Mouse (Mus musculus): Measurements from ENCODE around the gene Pfas. TPM values are rescaled to one million over a fixed set of nuclear protein-coding genes. Genes with fewer than 3 reads are reported as not detected.

The Pfas gene
- total and polyA plus RNA-seq, 3 experiments, result 63.5 to 149 (median 130) TPM

DNA sequence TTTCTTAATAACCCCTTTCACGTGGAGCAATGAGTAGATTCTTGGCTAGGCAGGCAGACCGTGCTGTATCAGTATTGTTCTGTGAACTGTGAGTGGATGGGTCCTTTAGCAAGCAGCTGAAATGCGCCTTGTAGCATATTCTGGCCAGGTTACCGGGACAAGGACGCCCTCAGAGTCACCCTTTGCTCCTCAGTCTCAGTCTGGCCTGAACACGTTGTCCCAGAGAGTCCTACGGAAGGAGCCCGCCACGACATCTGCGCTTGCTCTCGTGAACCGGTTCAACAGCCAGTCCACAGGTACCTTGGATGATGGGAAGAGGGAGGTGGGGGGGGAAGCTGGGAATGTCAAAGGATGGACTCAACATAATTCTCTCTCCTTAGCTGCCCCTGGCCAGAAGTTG lies 39.3 kb upstream of the Pfas start:
- H3K79me2 ChIP-seq (ENCODE audit: control insufficient read depth, insufficient read depth, low read length, poor library complexity), result peaks cover 35% of the 10 kb centered on the region
- no peak for TF ChIP-seq BHLHE40 (IDR thresholded peaks at IDR 0.05; ENCODE audit: borderline replicate concordance, low read depth, low read length)
- TF ChIP-seq MAX (IDR thresholded peaks at IDR 0.05; ENCODE audit: low read length), result no peak
- TF ChIP-seq NELFE (IDR thresholded peaks at IDR 0.05; ENCODE audit: low read depth, low read length), result no peak
- no peak for TF ChIP-seq MYB (IDR thresholded peaks at IDR 0.05; ENCODE audit: low read depth, low read length)
- TF ChIP-seq GATA1 (IDR thresholded peaks at IDR 0.05; ENCODE audit: low read depth, low read length), result no peak
- TF ChIP-seq SMC3 (IDR thresholded peaks at IDR 0.05; ENCODE audit: low read depth, low read length), result no peak
- no peak for TF ChIP-seq ZC3H11A (IDR thresholded peaks at IDR 0.05; ENCODE audit: low read depth, low read length)
- H3K27me3 ChIP-seq (ENCODE audit: control insufficient read depth in 1 of 2, insufficient read depth in 2 of 2, low read length in 2 of 2), result no peaks in the 10 kb centered on the region
- H3K4me1 ChIP-seq (ENCODE audit: control insufficient read depth in 1 of 2, insufficient read depth in 2 of 2, low read length in 2 of 2), result peaks cover 3 to 11% of the 10 kb centered on the region in 2 experiments; a peak in 3 of 4 replicates
- H3K36me3 ChIP-seq (ENCODE audit: control insufficient read depth in 1 of 2, insufficient read depth in 2 of 2, low read length in 2 of 2), result peaks cover 17 to 19% of the 10 kb centered on the region in 2 experiments
- H3K4me3 ChIP-seq (ENCODE audit: control insufficient read depth in 1 of 2, insufficient read depth in 1 of 2, low read depth in 2 of 2, low read length in 2 of 2), result no peak overlapping the region
- H3K9me3 ChIP-seq (replicated peaks; ENCODE audit: insufficient read depth, low read length), result no peaks in the 10 kb centered on the region
- H3K27ac ChIP-seq (ENCODE audit: control insufficient read depth, low read depth, low read length), result no peak overlapping the region
- H3K9ac ChIP-seq (ENCODE audit: control insufficient read depth, low read depth, low read length, poor library complexity, severe bottlenecking), result peak overlapping the region; percentile 23; the same call in 1 of the 2 replicates
- no peak for DNase-seq (ENCODE audit: low read depth, low spot score)

DNA sequence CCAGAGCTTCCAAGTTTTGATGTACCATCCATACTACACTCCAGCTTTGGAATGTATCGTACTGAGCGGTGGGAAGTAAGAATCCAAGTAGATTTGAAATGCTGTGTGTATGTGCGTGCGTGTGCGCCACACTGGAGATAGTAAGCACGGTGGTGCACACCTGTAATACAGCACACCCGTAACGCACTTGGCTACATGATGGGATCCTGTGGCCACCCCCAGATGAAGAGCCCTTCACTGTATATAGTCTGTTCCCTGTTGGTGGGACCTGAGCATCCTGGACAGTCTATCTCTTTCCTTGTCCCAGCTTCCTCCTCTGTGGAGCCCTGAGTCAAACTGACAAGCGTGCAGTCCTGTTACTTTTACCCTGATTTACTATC lies 38.1 kb upstream of the Pfas start:
- no peak for TF ChIP-seq NELFE (IDR thresholded peaks at IDR 0.05; ENCODE audit: low read depth, low read length)
- no peak for TF ChIP-seq JUND (IDR thresholded peaks at IDR 0.05; ENCODE audit: low read depth, low read length)
- TF ChIP-seq ZKSCAN1 (IDR thresholded peaks at IDR 0.05; ENCODE audit: low read depth, low read length), result no peak
- no peak for TF ChIP-seq GATA1 (IDR thresholded peaks at IDR 0.05; ENCODE audit: low read depth, low read length)
- TF ChIP-seq POLR2A (IDR thresholded peaks at IDR 0.05; ENCODE audit: control insufficient read depth in 1 of 2, insufficient read depth in 1 of 2, low read depth in 1 of 2, low read length in 2 of 2, poor library complexity in 1 of 2), result no peak
- no peak for TF ChIP-seq TBP (IDR thresholded peaks at IDR 0.05; ENCODE audit: low read depth, low read length)
- no peak for TF ChIP-seq TAL1 (IDR thresholded peaks at IDR 0.05; ENCODE audit: low read length)
- TF ChIP-seq MAX (IDR thresholded peaks at IDR 0.05; ENCODE audit: low read length), result no peak
- peak; percentile 58 for DNase-seq (ENCODE audit: low read depth, low spot score)
- Histone ChIP-seq H3K27ac (ENCODE audit: control insufficient read depth, low read depth, low read length) (peak overlapping the region; percentile 76; the same call in 1 of the 2 replicates), H3K4me1 (ENCODE audit: control insufficient read depth in 1 of 2, insufficient read depth in 2 of 2, low read length in 2 of 2) (peaks cover 3 to 11% of the 10 kb centered on the region in 2 experiments; a peak in 3 of 4 replicates), H3K79me2 (ENCODE audit: control insufficient read depth, insufficient read depth, low read length, poor library complexity) (peaks cover 35% of the 10 kb centered on the region), H3K27me3 (ENCODE audit: control insufficient read depth in 1 of 2, insufficient read depth in 2 of 2, low read length in 2 of 2) (no peaks in the 10 kb centered on the region), H3K4me3 (ENCODE audit: control insufficient read depth in 1 of 2, insufficient read depth in 1 of 2, low read depth in 2 of 2, low read length in 2 of 2) (peak overlapping the region; percentile 67 to 83), H3K9ac (ENCODE audit: control insufficient read depth, low read depth, low read length, poor library complexity, severe bottlenecking) (peak overlapping the region; percentile 72), H3K9me3 (replicated peaks; ENCODE audit: insufficient read depth, low read length) (no peaks in the 10 kb centered on the region), H3K36me3 (ENCODE audit: control insufficient read depth in 1 of 2, insufficient read depth in 2 of 2, low read length in 2 of 2) (peaks cover 15 to 17% of the 10 kb centered on the region in 2 experiments)

GRCm38 (mm10) chr11:69045531-69046394 lies 37.5 kb upstream of the Pfas start, which contains the start of gene Aurkb:
Aurkb (plus strand) TSS chr11:69045647.
- Histone ChIP-seq H3K79me2 (ENCODE audit: control insufficient read depth, insufficient read depth, low read length, poor library complexity) (peaks cover 35% of the 10 kb centered on the region), H3K27ac (ENCODE audit: control insufficient read depth, low read depth, low read length) (peak within 1 kb of the TSS; percentile 85), H3K4me1 (ENCODE audit: control insufficient read depth in 1 of 2, insufficient read depth in 2 of 2, low read length in 2 of 2) (peaks cover 3 to 11% of the 10 kb centered on the region in 2 experiments; a peak in 3 of 4 replicates), H3K9ac (ENCODE audit: control insufficient read depth, low read depth, low read length, poor library complexity, severe bottlenecking) (peak within 1 kb of the TSS; percentile 81), H3K9me3 (replicated peaks; ENCODE audit: insufficient read depth, low read length) (no peaks in the 10 kb centered on the region), H3K36me3 (ENCODE audit: control insufficient read depth in 1 of 2, insufficient read depth in 2 of 2, low read length in 2 of 2) (peaks cover 12 to 17% of the 10 kb centered on the region in 2 experiments), H3K27me3 (ENCODE audit: control insufficient read depth in 1 of 2, insufficient read depth in 2 of 2, low read length in 2 of 2) (no peaks in the 10 kb centered on the region), H3K4me3 (ENCODE audit: control insufficient read depth in 1 of 2, insufficient read depth in 1 of 2, low read depth in 2 of 2, low read length in 2 of 2) (peak within 1 kb of the TSS; percentile 67 to 83)
- TF ChIP-seq RCOR1 (IDR thresholded peaks at IDR 0.05; ENCODE audit: low read depth, low read length) (no peak), TBP (IDR thresholded peaks at IDR 0.05; ENCODE audit: low read depth, low read length) (peak; percentile 84), ZMIZ1 (IDR thresholded peaks at IDR 0.05; ENCODE audit: low read depth, low read length) (no peak), CHD1 (IDR thresholded peaks at IDR 0.05; ENCODE audit: low read depth, low read length) (no peak), POLR2A (IDR thresholded peaks at IDR 0.05; ENCODE audit: control insufficient read depth in 1 of 2, insufficient read depth in 1 of 2, low read depth in 1 of 2, low read length in 2 of 2, poor library complexity in 1 of 2) (peak; percentile 83 to 93; a peak in 3 of 4 replicates), ZC3H11A (IDR thresholded peaks at IDR 0.05; ENCODE audit: low read depth, low read length) (no peak), MYC (IDR thresholded peaks at IDR 0.05; ENCODE audit: low read depth, low read length) (no peak), MYB (IDR thresholded peaks at IDR 0.05; ENCODE audit: low read depth, low read length) (no peak), ETS1 (IDR thresholded peaks at IDR 0.05; ENCODE audit: low read depth, low read length) (no peak), UBTF (IDR thresholded peaks at IDR 0.05; ENCODE audit: borderline replicate concordance, insufficient read depth, low read depth, low read length) (peak; percentile 69; the same call in 1 of the 2 replicates)
- DNase-seq (ENCODE audit: low read depth, low spot score), result peak; percentile 97

Data from MEL (cell line).